Mouse (Mus musculus): ENCODE measurements around the gene Pttg1ip. TPM values are rescaled to one million over a fixed set of nuclear protein-coding genes. Genes with fewer than 3 reads are reported as not detected.

Pttg1ip gene
- total RNA-seq, 2 experiments from 2014 or later: 69.2 to 78.2 TPM

DNA sequence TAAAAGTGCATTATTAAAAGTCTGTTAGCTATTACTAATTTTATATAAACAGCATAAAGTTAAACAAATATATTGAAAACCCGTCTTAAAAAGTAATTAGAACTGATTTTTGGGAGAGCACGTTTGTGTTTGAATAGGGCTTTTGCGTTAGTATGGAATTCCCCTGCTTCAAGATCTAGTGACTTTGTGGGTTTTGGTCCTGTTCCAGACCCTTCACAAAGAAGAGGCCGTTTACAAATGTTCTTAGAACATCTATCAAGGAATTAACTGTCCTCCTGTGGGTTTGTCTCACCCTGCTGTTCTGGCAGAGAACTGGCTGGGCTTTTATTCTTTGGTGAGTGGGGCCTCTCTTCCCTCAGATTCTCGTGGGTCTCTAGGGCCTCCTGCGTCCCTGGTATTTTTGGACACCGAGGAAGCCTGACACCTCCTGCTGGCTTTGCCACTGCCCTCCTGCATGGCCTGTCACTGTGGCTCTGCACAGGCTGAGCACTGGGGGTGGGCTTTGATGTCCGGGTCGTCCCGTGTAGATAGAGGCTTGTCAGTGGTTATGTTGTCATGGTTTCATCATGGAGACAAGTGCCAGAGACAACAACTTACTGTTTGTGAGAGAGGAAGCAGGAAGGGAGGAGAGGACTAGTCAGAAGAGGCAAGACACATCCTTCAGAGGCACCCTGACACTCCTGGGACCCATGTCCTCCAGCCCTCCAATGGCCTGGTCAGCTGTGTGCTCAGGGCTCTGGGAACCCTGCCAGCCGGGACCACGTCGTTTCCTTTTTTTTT lies 53.1 kb downstream of the Pttg1ip start:
- DNase-seq (ENCODE audit: low spot score in 2 of 2): no peak

DNA sequence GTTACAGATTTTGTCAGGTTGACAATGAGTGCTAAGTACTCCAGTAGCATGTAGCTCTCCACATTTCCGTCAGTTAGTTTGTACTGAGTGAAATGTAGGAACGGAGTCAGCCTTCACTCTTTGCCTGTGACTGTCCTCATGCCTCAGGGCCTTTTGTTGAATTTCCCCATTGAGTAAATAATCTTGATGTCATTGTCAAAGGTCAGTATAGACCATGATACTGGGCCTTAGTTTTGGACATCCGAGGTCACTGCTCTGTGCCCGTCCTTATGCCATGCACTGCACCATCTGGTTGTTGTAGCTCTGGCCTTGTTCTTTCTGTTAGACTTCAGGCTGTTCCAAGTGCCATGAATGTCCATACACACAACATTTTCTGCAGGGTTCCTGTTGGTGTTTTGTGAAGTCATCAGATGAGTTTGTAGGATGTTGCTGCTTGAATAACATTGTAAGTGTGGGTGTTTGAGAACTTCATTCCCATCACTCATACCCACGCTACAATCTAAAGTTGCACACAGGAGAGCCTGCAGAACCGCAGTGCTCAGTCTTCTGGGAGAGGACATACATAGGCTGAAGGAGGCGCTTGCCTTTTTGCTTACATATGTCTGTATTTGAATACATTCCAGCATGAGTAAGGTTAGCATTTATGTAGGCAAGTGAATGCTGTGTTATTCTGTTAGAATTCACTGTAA lies 54.9 kb downstream of the Pttg1ip start:
- DNase-seq (ENCODE audit: low spot score in 2 of 2): no peak

DNA sequence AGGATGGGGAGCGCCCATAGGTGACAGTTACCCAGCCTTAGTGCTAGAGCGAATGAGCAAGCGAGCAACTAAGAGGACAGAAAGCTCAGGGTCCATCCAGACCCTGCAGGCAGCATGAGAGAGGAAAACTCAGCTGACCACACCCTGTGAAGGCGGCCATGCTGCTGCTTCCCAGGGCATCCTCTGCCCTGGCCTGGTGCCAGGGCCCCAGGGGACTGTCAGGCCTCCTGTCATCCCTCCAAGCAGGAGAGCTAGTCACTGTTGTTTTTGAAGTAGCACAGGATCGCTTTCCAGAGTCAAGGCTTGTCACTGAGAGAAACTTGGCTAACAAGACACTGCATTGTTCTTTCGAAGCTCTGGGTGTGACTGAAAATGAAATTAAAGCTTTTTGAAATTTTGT lies 57.4 kb downstream of the Pttg1ip start:
- DNase-seq (ENCODE audit: low spot score in 2 of 2): no peak

DNA sequence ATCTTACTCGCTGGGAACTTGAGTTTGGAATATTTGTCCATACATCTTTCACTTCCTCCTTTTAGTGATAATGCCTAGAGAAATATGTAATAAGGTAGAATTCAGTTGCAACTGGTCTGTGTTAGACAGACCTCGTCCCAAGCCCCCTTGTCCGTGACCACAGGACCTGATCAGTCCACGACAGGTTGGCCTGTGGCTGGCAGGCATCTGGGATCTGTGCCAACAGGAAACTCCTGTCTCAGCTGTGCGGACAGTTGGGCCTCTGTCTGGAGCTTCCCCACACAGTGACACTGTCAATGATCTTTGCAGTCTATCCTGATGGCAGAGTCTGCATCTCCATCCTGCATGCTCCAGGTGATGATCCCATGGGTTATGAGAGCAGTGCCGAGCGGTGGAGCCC lies 61.6 kb downstream of the Pttg1ip start:
- DNase-seq (ENCODE audit: low spot score in 2 of 2): no peak

DNA sequence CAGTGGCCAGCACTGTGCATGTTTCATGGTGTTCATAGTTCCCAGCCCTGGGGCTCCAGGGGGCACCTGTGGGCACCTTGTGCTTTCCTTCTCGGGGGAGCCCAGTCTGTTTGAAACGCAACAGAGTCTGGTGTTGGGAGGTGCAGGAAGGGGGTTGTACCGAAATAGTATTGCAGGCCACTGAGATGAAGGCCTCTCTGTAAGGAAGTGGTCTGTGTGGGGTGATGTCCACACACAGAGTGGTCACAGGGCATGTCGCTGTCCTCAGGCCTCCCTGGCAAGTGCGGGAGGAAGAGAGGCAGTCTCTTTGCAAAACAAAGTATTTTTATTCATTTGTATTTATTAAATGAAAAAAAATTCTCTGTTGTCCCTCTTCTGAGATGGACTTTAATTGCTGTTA lies 64.1 kb downstream of the Pttg1ip start:
- no peak for DNase-seq (ENCODE audit: low spot score in 2 of 2)

DNA sequence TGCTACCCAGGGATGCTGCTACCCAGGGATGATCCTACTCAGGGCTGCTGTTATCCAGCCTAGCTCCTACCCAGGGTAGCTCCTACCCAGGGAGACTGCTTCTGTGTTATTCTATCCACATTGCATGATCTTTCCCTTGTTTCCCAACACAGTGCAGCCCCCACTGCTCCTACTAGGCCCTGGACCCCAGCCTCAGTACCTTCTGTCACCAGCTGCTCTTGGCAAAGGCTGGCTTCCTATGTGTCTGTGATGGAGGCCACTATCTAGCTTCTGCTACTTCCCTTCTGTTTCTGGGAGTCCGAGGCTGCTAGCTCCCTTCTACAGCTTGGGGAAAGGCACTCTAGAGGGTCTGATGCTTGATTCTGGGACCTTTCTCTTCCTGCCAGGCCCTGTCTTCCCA lies 65.9 kb downstream of the Pttg1ip start:
- no peak for DNase-seq (ENCODE audit: low spot score in 2 of 2)

DNA sequence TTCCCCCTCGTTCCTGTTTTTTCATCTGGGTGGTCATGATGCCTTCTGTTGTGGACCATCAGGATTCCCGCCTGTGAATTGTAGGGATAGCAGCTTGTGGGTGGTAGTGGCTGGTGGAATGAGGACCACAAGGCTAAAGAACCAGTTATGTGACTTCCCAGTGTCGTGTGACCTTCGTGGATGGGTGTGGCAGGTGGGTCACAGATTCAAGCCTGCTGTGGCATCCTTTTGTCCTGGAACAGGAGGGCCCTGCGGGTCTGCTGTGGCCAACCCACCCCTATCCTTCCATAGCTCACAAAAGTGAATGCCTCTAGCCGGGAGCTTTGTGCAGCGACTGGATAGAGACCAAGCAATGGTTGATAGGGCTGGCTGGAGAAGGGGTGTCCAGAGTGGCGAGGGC lies 66.4 kb downstream of the Pttg1ip start:
- DNase-seq (ENCODE audit: low spot score in 2 of 2): no peak

Small RNAs within 50 kb of the gene (microRNA-seq; reads per million reads assigned to microRNA genes)
- gene Mir1930: 17.9 to 29.4 reads per million in 2 experiments

Other genes starting within 250 kb of the Pttg1ip start
- 100 to 1,000 TPM; 111 to 119 TPM for gene Adarb1, start 163.4 kb upstream of the Pttg1ip start, total RNA-seq (2021)
- 10 to 100 TPM; 37.6 to 40.5 TPM for gene Fam207a, start 65.9 kb upstream of the Pttg1ip start, total RNA-seq (2021)
- 1 to 10 TPM; 3.6 to 4.5 TPM for gene Itgb2, start 51.5 kb upstream of the Pttg1ip start, total RNA-seq (2021)
- 100 to 1,000 TPM; 144 to 147 TPM for gene Sumo3, start 24.4 kb downstream of the Pttg1ip start, total RNA-seq (2021)
- gene Gm49325, start 24.5 kb downstream of the Pttg1ip start, total RNA-seq (2021): 10 to 100 TPM; 31.6 to 32.6 TPM
- gene Ube2g2, start 40.6 kb downstream of the Pttg1ip start, total RNA-seq (2021): 10 to 100 TPM; 84.7 to 86.9 TPM
- gene Tspear, start 104.8 kb downstream of the Pttg1ip start, total RNA-seq (2021): under 1 TPM in 1 of 2 experiments, not detected in 1; 0.20 TPM
- not detected for gene Gm19402, start 109.0 kb downstream of the Pttg1ip start, total RNA-seq (2021)
- gene Gm9508, start 115.5 kb downstream of the Pttg1ip start, total RNA-seq (2021): not detected
- gene Gm10272, start 124.9 kb downstream of the Pttg1ip start, total RNA-seq (2021): not detected
- gene Gm10024, start 129.7 kb downstream of the Pttg1ip start, total RNA-seq (2021): not detected
- gene Gm10142, start 134.1 kb downstream of the Pttg1ip start, total RNA-seq (2021): not detected
- gene Krtap12-1, start 138.9 kb downstream of the Pttg1ip start, total RNA-seq (2021): not detected
- gene Gm10100, start 144.8 kb downstream of the Pttg1ip start, total RNA-seq (2021): not detected
- gene Gm18596, start 160.9 kb downstream of the Pttg1ip start, total RNA-seq (2021): not detected
- not detected for gene Gm9736, start 169.6 kb downstream of the Pttg1ip start, total RNA-seq (2021)
- not detected for gene Gm3233, start 178.0 kb downstream of the Pttg1ip start, total RNA-seq (2021)
- not detected for gene Gm3238, start 189.6 kb downstream of the Pttg1ip start, total RNA-seq (2021)
- gene Gm7138, start 195.2 kb downstream of the Pttg1ip start, total RNA-seq (2021): not detected
- not detected for gene Gm3250, start 200.8 kb downstream of the Pttg1ip start, total RNA-seq (2021)
- not detected for gene Gm7137, start 206.5 kb downstream of the Pttg1ip start, total RNA-seq (2021)
- gene Gm9639, start 213.4 kb downstream of the Pttg1ip start, total RNA-seq (2021): not detected
- not detected for gene Gm19668, start 217.4 kb downstream of the Pttg1ip start, total RNA-seq (2021)
- not detected for gene Gm9507, start 230.1 kb downstream of the Pttg1ip start, total RNA-seq (2021)
- gene Gm2696, start 233.0 kb downstream of the Pttg1ip start, total RNA-seq (2021): not detected
- not detected for gene Krtap10-4, start 245.4 kb downstream of the Pttg1ip start, total RNA-seq (2021)

All from layer of hippocampus, adult 18-20 months (tissue).